Mouse (Mus musculus): Measurements from ENCODE around the gene Gm42791. TPM values are rescaled to one million over a fixed set of nuclear protein-coding genes. Genes with fewer than 3 reads are reported as not detected.

The Gm42791 gene
- polyA plus RNA-seq, 1 experiment from 2014 or later: 2.0 TPM

DNA sequence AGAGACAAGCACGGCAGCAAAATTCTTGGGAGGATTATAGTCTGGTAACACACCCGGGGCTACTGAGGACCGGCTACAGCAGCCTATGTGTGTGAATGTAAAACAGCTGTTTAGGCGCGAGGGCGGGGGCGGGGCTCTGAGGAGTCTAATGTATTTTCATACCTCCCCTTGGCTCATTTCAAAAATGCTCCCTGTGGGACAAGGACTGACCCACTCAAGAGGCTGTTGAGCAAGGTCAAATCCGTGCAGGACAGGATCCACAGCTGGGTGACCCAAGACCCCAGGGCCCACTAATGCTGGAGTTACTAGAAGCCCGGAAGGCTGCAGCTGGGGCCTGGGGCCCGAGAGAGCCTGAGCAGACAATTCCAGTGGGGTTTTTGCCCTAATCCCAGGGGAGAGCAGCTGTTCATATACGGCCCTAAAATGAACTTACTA is 55.0 kb downstream of the Gm42791 start:
- 65% methylated on average over 11 of the region's 11 CpGs for WGBS
- Histone ChIP-seq H3K27me3 (ENCODE audit: low read depth, poor library complexity, severe bottlenecking) (no peaks in the 10 kb centered on the region), H3K4me1 (peaks cover 27% of the 10 kb centered on the region), H3K4me3 (no peak overlapping the region), H3K9me3 (replicated peaks) (peaks cover 4% of the 10 kb centered on the region; the same call in 1 of the 2 replicates), H3K36me3 (no peaks in the 10 kb centered on the region), H3K27ac (replicated peaks) (peak overlapping the region; percentile 18; the same call in 1 of the 2 replicates)
- no peak for DNase-seq (ENCODE audit: low spot score)

- Histone ChIP-seq H3K9me3 (replicated peaks) (no peaks in the 10 kb centered on the region; the same call in 1 of the 2 replicates), H3K36me3 (no peaks in the 10 kb centered on the region), H3K27ac (replicated peaks) (no peak overlapping the region), H3K4me1 (peaks cover 16% of the 10 kb centered on the region), H3K27me3 (ENCODE audit: low read depth, poor library complexity, severe bottlenecking) (no peaks in the 10 kb centered on the region), H3K4me3 (no peak overlapping the region)
- WGBS: 94% methylated on average over 3 of the region's 3 CpGs
- no peak for DNase-seq (ENCODE audit: low spot score)
These were observed 58.4 kb downstream of the Gm42791 start for GRCm38 (mm10) chr5:148936516-148936951.

- H3K9me3 ChIP-seq (replicated peaks): no peaks in the 10 kb centered on the region; the same call in 1 of the 2 replicates
- H3K4me3 ChIP-seq: no peak overlapping the region
- 87% methylated on average over 6 of the region's 6 CpGs for WGBS
- H3K4me1 ChIP-seq: peaks cover 16% of the 10 kb centered on the region
- 0 out of 2 replicates have a peak overlapping the region, but pooled peaks have one; percentile 35 for H3K27ac ChIP-seq (replicated peaks)
- no peaks in the 10 kb centered on the region for H3K27me3 ChIP-seq (ENCODE audit: low read depth, poor library complexity, severe bottlenecking)
- no peaks in the 10 kb centered on the region for H3K36me3 ChIP-seq
- no peak for DNase-seq (ENCODE audit: low spot score)
These were observed 59.1 kb downstream of the Gm42791 start for GRCm38 (mm10) chr5:148935871-148936270.

DNA sequence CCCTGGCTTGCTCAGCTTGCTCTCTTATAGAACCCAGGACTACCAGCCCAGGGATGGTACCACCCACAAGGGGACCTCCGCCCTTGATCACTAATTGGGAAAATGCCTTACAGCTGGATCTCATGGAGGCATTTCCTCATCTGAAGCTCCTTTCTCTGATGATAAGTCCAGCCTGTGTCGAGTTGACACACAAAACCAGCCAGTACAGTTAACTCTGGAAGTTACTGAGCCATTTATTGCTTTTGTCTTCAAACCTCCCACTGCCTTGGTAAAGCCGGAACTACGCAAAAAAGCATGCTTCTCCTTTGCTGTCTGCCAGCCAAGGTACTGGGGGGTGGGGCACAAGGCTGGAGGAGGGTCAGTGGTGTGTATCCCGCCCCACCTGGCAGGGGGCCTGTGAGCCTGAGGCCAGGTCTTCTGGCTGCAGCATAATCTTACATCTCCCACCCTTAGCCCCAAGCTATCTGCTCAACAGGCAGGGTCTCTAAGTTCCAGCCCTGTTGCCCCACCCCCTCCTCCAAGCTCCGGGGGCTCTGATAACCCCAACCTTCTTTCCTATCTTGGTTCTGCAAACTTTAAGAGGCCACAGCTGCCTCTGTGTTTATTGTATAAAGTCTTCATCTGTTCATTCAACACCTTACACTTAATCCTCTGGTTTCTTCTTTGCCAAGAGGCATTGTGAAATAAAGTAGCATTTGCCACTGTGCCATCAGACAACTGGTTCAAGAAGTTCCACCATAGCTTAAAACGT is 59.7 kb downstream of the Gm42791 start:
- peak overlapping the region; percentile 13; the same call in 1 of the 2 replicates for H3K27ac ChIP-seq (replicated peaks)
- WGBS: 56% methylated on average over 7 of the region's 7 CpGs
- H3K27me3 ChIP-seq (ENCODE audit: low read depth, poor library complexity, severe bottlenecking): no peaks in the 10 kb centered on the region
- H3K36me3 ChIP-seq: no peaks in the 10 kb centered on the region
- H3K4me1 ChIP-seq: peaks cover 15% of the 10 kb centered on the region
- H3K4me3 ChIP-seq: no peak overlapping the region
- no peaks in the 10 kb centered on the region; the same call in 1 of the 2 replicates for H3K9me3 ChIP-seq (replicated peaks)
- DNase-seq (ENCODE audit: low spot score): no peak

- Histone ChIP-seq H3K27me3 (ENCODE audit: low read depth, poor library complexity, severe bottlenecking) (no peaks in the 10 kb centered on the region), H3K36me3 (no peaks in the 10 kb centered on the region), H3K9me3 (replicated peaks) (no peaks in the 10 kb centered on the region; the same call in 1 of the 2 replicates), H3K4me1 (peaks cover 7% of the 10 kb centered on the region), H3K4me3 (no peak overlapping the region), H3K27ac (replicated peaks) (no peak overlapping the region)
- 83% methylated on average over 6 of the region's 6 CpGs for WGBS
- DNase-seq (ENCODE audit: low spot score): no peak
These were observed 60.5 kb downstream of the Gm42791 start for GRCm38 (mm10) chr5:148934457-148934856.

- H3K27me3 ChIP-seq (ENCODE audit: low read depth, poor library complexity, severe bottlenecking): no peaks in the 10 kb centered on the region
- H3K4me3 ChIP-seq: no peak overlapping the region
- WGBS: 76% methylated on average over 8 of the region's 8 CpGs
- H3K27ac ChIP-seq (replicated peaks): no peak overlapping the region
- H3K4me1 ChIP-seq: peaks cover 14% of the 10 kb centered on the region
- H3K9me3 ChIP-seq (replicated peaks): no peaks in the 10 kb centered on the region; the same call in 1 of the 2 replicates
- no peaks in the 10 kb centered on the region for H3K36me3 ChIP-seq
- DNase-seq (ENCODE audit: low spot score): no peak
These were observed 61.2 kb downstream of the Gm42791 start for GRCm38 (mm10) chr5:148933767-148934166.

DNA sequence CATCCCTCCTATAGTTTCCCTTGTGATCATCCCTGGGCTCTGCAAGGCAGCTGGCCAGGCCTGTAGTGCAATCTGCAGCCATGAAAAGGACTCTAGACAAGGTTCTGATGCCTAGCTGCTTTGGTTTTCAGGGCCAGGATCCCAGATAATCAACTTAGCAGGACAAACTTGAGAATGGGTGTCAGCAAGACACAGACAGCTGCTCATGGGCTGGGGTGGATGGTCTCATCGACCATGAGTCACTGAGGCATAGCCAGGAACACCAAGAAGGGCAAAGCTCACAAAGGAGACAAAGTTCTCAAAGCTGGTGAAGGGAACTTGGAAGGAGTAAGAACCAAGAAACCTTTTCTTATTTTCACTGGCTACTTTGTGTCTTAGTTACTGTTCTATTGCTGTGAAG is 63.6 kb downstream of the Gm42791 start:
- no peaks in the 10 kb centered on the region for H3K27me3 ChIP-seq (ENCODE audit: low read depth, poor library complexity, severe bottlenecking)
- no peak for DNase-seq (ENCODE audit: low spot score)
- H3K4me1 ChIP-seq: peaks cover 26% of the 10 kb centered on the region
- 91% methylated on average over 1 of the region's 1 CpGs for WGBS
- H3K4me3 ChIP-seq: no peak overlapping the region
- no peaks in the 10 kb centered on the region; the same call in 1 of the 2 replicates for H3K9me3 ChIP-seq (replicated peaks)
- H3K36me3 ChIP-seq: peaks cover 6% of the 10 kb centered on the region
- no peak overlapping the region for H3K27ac ChIP-seq (replicated peaks)

DNA sequence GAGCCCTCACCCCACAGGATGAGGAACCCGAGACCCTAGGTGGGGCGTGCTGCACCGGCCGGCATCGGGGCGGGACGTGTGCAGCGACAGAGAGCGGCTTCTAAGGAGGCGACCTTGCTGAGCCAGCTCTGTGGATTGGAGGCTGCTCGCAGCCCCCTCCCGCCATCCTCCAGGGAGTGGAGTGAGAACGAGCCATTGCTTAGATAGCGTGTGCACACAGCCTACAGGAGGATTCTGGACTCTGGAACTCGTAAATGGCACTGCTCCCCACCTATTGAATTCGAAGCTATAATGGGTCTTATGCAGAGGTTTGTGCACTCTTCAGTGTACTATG is 65.9 kb downstream of the Gm42791 start, which contains the start of gene Katnal1:
Gene Katnal1 (minus strand): TSS at position 205 of the 334 bp plus-strand sequence.
- H3K27ac ChIP-seq (replicated peaks): peak within 1 kb of the TSS; percentile 98
- H3K4me1 ChIP-seq: peaks cover 19% of the 10 kb centered on the region

GRCm38 (mm10) chr5:148928382-148929115 is 66.4 kb downstream of the Gm42791 start:
- H3K36me3 ChIP-seq: peaks cover 24% of the 10 kb centered on the region
- H3K27ac ChIP-seq (replicated peaks): peak overlapping the region; percentile 98
- DNase-seq (ENCODE audit: low spot score): peak; percentile 97
- under 1% methylated on average over 69 of the region's 69 CpGs for WGBS
- peak overlapping the region; percentile 72 for H3K4me3 ChIP-seq
- no peaks in the 10 kb centered on the region; the same call in 1 of the 2 replicates for H3K9me3 ChIP-seq (replicated peaks)
- H3K27me3 ChIP-seq (ENCODE audit: low read depth, poor library complexity, severe bottlenecking): no peaks in the 10 kb centered on the region
- H3K4me1 ChIP-seq: peaks cover 19% of the 10 kb centered on the region

More for the DNA sequence above, 65.9 kb downstream of the Gm42791 start, which contains the start of gene Katnal1:
- Histone ChIP-seq H3K4me3 (peak within 1 kb of the TSS; percentile 72), H3K36me3 (peaks cover 24% of the 10 kb centered on the region), H3K27me3 (ENCODE audit: low read depth, poor library complexity, severe bottlenecking) (no peaks in the 10 kb centered on the region), H3K9me3 (replicated peaks) (no peaks in the 10 kb centered on the region; the same call in 1 of the 2 replicates)
- WGBS: 1% methylated on average over 16 of the region's 16 CpGs
- no peak for DNase-seq (ENCODE audit: low spot score)

GRCm38 (mm10) chr5:148927717-148928223 is 67.2 kb downstream of the Gm42791 start:
- H3K27me3 ChIP-seq (ENCODE audit: low read depth, poor library complexity, severe bottlenecking): no peaks in the 10 kb centered on the region
- H3K4me1 ChIP-seq: peaks cover 19% of the 10 kb centered on the region
- peak overlapping the region; percentile 72 for H3K4me3 ChIP-seq
- H3K36me3 ChIP-seq: peaks cover 24% of the 10 kb centered on the region
- no peaks in the 10 kb centered on the region; the same call in 1 of the 2 replicates for H3K9me3 ChIP-seq (replicated peaks)
- H3K27ac ChIP-seq (replicated peaks): peak overlapping the region; percentile 98
- 69% methylated on average over 5 of the region's 5 CpGs for WGBS
- DNase-seq (ENCODE audit: low spot score): no peak

GRCm38 (mm10) chr5:148924586-148924985 is 70.4 kb downstream of the Gm42791 start:
- 97% methylated on average over 12 of the region's 12 CpGs for WGBS
- DNase-seq (ENCODE audit: low spot score): no peak
- H3K27ac ChIP-seq (replicated peaks): no peak overlapping the region
- peaks cover 39% of the 10 kb centered on the region for H3K36me3 ChIP-seq
- H3K4me3 ChIP-seq: no peak overlapping the region
- H3K4me1 ChIP-seq: peaks cover 19% of the 10 kb centered on the region
- H3K9me3 ChIP-seq (replicated peaks): no peaks in the 10 kb centered on the region
- no peaks in the 10 kb centered on the region for H3K27me3 ChIP-seq (ENCODE audit: low read depth, poor library complexity, severe bottlenecking)

GRCm38 (mm10) chr5:148924051-148924450 is 70.9 kb downstream of the Gm42791 start:
- H3K4me1 ChIP-seq: peaks cover 15% of the 10 kb centered on the region
- H3K4me3 ChIP-seq: no peak overlapping the region
- peaks cover 44% of the 10 kb centered on the region for H3K36me3 ChIP-seq
- WGBS: 88% methylated on average over 9 of the region's 9 CpGs
- H3K9me3 ChIP-seq (replicated peaks): no peaks in the 10 kb centered on the region
- no peak for DNase-seq (ENCODE audit: low spot score)
- no peaks in the 10 kb centered on the region for H3K27me3 ChIP-seq (ENCODE audit: low read depth, poor library complexity, severe bottlenecking)
- no peak overlapping the region for H3K27ac ChIP-seq (replicated peaks)
